Mouse (Mus musculus): ENCODE data around the gene Ssbp2. TPM values are rescaled to one million over a fixed set of nuclear protein-coding genes. Genes with fewer than 3 reads are reported as not detected.

The Ssbp2 gene
- polyA plus RNA-seq, 1 experiment, result 7.2 TPM

GRCm38 (mm10) chr13:91460621-91461284 lies 670 bp downstream of the Ssbp2 start:
- H3K36me3 ChIP-seq (ENCODE audit: control insufficient read depth, insufficient read depth, low read length), result no peaks in the 10 kb centered on the region
- peak; percentile 85 to 96 for DNase-seq (ENCODE audit: low read depth in 1 of 2, low spot score in 2 of 2)
- peaks cover 10% of the 10 kb centered on the region for H3K27me3 ChIP-seq (ENCODE audit: control insufficient read depth, insufficient read depth, low read length)
- peak overlapping the region; percentile 82 for H3K27ac ChIP-seq (ENCODE audit: insufficient read depth, low read length)
- peak overlapping the region; percentile 97 for H3K4me3 ChIP-seq (ENCODE audit: extremely low read depth, insufficient read depth, insufficient read length)
- peak; percentile 17; the same call in 1 of the 2 replicates for TF ChIP-seq POLR2A (IDR thresholded peaks at IDR 0.05; ENCODE audit: low read depth, low read length)
- no peak for TF ChIP-seq CTCF (IDR thresholded peaks at IDR 0.05; ENCODE audit: extremely low read depth, insufficient read depth, insufficient read length, insufficient replicate concordance)
- H3K4me1 ChIP-seq (ENCODE audit: control insufficient read depth, insufficient read depth, insufficient read length), result no peaks in the 10 kb centered on the region; the same call in 1 of the 2 replicates
- under 1% methylated on average over 53 of the region's 70 CpGs for WGBS

DNA sequence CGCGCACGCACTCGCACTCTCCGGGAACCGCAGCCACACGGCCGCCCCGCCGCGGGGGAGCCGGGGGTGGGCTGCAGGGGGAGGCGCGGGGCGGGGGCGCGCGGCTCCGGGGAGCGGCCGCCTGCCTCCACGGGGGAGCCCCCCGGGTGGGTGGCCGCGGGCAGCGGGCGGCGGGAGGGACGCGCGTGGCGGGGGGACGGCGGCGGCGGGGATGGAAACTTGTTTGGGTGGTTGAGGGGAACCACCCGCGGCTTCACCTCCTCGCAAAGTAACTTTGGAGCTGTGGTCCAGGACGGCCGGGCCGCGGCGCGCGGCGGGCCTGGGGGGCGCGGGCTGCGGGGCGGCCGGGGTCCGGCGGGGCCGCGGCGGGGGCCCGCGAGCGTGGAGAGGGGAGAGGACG lies 1.2 kb downstream of the Ssbp2 start:
- WGBS, result 2% methylated on average over 37 of the region's 61 CpGs
- DNase-seq (ENCODE audit: low read depth in 1 of 2, low spot score in 2 of 2), result no peak
- no peaks in the 10 kb centered on the region for H3K36me3 ChIP-seq (ENCODE audit: control insufficient read depth, insufficient read depth, low read length)
- H3K4me3 ChIP-seq (ENCODE audit: extremely low read depth, insufficient read depth, insufficient read length), result peak overlapping the region; percentile 97
- peaks cover 10% of the 10 kb centered on the region for H3K27me3 ChIP-seq (ENCODE audit: control insufficient read depth, insufficient read depth, low read length)
- H3K27ac ChIP-seq (ENCODE audit: insufficient read depth, low read length), result no peak overlapping the region
- TF ChIP-seq CTCF (IDR thresholded peaks at IDR 0.05; ENCODE audit: extremely low read depth, insufficient read depth, insufficient read length, insufficient replicate concordance) (no peak), POLR2A (IDR thresholded peaks at IDR 0.05; ENCODE audit: low read depth, low read length) (no peak)
- H3K4me1 ChIP-seq (ENCODE audit: control insufficient read depth, insufficient read depth, insufficient read length), result no peaks in the 10 kb centered on the region; the same call in 1 of the 2 replicates

DNA sequence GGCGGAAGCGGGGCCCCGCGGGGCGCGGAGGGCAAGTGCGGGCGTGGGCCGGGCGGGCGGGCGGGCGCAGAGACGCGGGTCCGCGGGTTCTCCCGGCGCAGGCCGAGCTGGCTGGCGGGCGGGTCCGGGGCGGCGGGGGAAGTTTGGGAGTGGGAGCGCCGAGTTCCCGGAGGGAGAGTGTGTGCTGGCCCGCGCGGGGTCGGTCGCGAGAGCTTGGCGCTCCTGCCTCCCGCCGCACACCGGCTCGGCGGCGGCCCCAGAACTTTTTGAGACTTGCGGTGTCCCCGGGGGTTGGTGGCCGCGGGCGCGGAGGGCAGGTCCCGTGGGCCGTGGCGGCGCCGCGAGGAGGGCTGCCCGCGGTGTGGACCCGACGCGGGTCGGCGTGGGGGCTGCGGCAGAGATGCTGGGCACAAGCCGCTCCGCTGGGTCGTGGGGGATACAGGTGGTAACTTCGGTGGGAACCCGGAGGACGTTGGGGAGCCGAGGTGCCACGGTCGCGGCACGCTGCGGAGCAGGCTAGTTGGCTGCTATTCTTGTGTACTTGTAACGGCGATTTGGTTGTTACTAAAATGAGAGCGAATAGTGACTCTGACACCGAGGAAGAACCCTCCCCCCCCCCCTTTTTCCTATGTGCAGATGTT lies 1.7 kb downstream of the Ssbp2 start:
- DNase-seq (ENCODE audit: low read depth in 1 of 2, low spot score in 2 of 2), result peak in 1 of 2 experiments; percentile 29
- H3K36me3 ChIP-seq (ENCODE audit: control insufficient read depth, insufficient read depth, low read length), result no peaks in the 10 kb centered on the region
- peak overlapping the region; percentile 97 for H3K4me3 ChIP-seq (ENCODE audit: extremely low read depth, insufficient read depth, insufficient read length)
- no peak overlapping the region for H3K27ac ChIP-seq (ENCODE audit: insufficient read depth, low read length)
- H3K27me3 ChIP-seq (ENCODE audit: control insufficient read depth, insufficient read depth, low read length), result peaks cover 10% of the 10 kb centered on the region
- H3K4me1 ChIP-seq (ENCODE audit: control insufficient read depth, insufficient read depth, insufficient read length), result no peaks in the 10 kb centered on the region; the same call in 1 of the 2 replicates
- TF ChIP-seq CTCF (IDR thresholded peaks at IDR 0.05; ENCODE audit: extremely low read depth, insufficient read depth, insufficient read length, insufficient replicate concordance), result no peak
- WGBS, result under 1% methylated on average over 65 of the region's 77 CpGs

GRCm38 (mm10) chr13:91462395-91462794 lies 2.3 kb downstream of the Ssbp2 start:
- Histone ChIP-seq H3K4me3 (ENCODE audit: extremely low read depth, insufficient read depth, insufficient read length) (no peak overlapping the region), H3K4me1 (ENCODE audit: control insufficient read depth, insufficient read depth, insufficient read length) (no peaks in the 10 kb centered on the region; the same call in 1 of the 2 replicates), H3K27ac (ENCODE audit: insufficient read depth, low read length) (no peak overlapping the region), H3K36me3 (ENCODE audit: control insufficient read depth, insufficient read depth, low read length) (no peaks in the 10 kb centered on the region), H3K27me3 (ENCODE audit: control insufficient read depth, insufficient read depth, low read length) (peaks cover 10% of the 10 kb centered on the region)
- no peak for DNase-seq (ENCODE audit: low read depth in 1 of 2, low spot score in 2 of 2)
- TF ChIP-seq POLR2A (IDR thresholded peaks at IDR 0.05; ENCODE audit: low read depth, low read length), result no peak
- TF ChIP-seq CTCF (IDR thresholded peaks at IDR 0.05; ENCODE audit: extremely low read depth, insufficient read depth, insufficient read length, insufficient replicate concordance), result no peak
- 8% methylated on average over 2 of the region's 2 CpGs for WGBS

DNA sequence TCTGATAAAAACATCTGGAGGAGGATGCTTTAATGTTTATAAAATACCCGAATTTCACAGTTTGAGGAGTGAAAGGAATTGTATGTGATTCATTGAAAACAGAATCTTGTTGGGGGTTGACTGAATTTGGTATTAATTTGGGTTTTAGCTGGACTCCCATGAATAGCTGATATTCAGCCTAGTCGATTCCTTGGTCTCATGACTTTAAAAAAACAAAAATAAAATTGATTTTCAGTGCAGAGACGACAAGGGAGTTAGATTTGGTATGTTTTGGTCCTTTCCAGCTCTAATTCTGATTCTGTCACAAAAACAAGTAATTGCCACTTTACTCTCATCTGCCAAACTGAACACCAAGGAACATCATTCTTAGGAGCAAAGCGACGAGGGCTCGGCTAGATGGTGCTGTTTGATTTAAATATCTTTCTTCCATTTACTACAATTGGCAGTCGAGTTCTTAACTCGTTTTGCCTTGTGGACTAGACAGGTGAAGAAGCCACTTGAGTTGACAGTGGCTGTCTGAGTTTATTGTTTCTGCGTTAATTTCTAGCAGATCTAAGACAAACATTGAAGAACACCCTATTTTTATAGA lies 2.9 kb downstream of the Ssbp2 start:
- Histone ChIP-seq H3K36me3 (ENCODE audit: control insufficient read depth, insufficient read depth, low read length) (no peaks in the 10 kb centered on the region), H3K4me3 (ENCODE audit: extremely low read depth, insufficient read depth, insufficient read length) (no peak overlapping the region), H3K4me1 (ENCODE audit: control insufficient read depth, insufficient read depth, insufficient read length) (no peaks in the 10 kb centered on the region; the same call in 1 of the 2 replicates), H3K27me3 (ENCODE audit: control insufficient read depth, insufficient read depth, low read length) (peaks cover 10% of the 10 kb centered on the region), H3K27ac (ENCODE audit: insufficient read depth, low read length) (no peak overlapping the region)
- TF ChIP-seq POLR2A (IDR thresholded peaks at IDR 0.05; ENCODE audit: low read depth, low read length) (no peak), CTCF (IDR thresholded peaks at IDR 0.05; ENCODE audit: extremely low read depth, insufficient read depth, insufficient read length, insufficient replicate concordance) (no peak; the same call in 1 of the 2 replicates)
- 20% methylated on average over 9 of the region's 9 CpGs for WGBS
- DNase-seq (ENCODE audit: low read depth in 1 of 2, low spot score in 2 of 2), result no peak

DNA sequence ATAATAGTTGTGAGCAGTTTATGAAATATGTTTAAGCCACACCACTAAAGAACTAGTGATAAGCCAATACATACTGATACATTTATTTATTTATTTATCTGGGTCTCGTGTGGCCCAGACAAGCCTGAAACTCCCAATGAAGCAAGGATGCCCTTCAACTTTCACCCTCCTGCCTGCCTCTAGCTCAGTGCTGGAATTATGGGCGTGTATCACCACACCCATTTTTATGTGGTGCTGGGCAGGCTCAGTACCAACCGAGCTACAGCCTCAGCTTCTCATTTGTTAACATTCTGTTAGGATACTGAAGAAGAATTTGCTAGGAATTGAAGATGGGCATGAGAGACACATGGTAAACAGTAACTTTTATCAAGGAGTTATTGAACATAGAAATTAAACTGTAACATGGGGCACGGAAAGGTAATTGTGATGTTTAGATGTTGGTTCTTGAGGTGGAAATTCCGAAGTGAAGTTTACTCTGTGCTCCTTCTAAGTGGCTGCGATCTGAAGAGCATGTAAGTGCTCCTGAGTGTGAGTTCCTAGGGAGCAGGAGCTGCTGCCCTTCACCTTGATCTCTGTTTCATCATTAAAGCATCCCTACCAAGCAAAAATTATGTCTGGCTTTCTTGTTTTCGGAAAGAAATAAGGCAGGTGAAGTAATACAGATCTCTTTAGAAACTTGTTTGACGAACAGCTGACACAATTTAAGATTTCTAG lies 5.1 kb downstream of the Ssbp2 start:
- no peak for DNase-seq (ENCODE audit: low read depth in 1 of 2, low spot score in 2 of 2)
- WGBS, result 85% methylated on average over 8 of the region's 8 CpGs
- no peak overlapping the region for H3K4me3 ChIP-seq (ENCODE audit: extremely low read depth, insufficient read depth, insufficient read length)

More for the DNA sequence above, 5.1 kb downstream of the Ssbp2 start:
- Histone ChIP-seq H3K36me3 (ENCODE audit: control insufficient read depth, insufficient read depth, low read length) (no peaks in the 10 kb centered on the region), H3K27ac (ENCODE audit: insufficient read depth, low read length) (no peak overlapping the region), H3K4me1 (ENCODE audit: control insufficient read depth, insufficient read depth, insufficient read length) (no peaks in the 10 kb centered on the region), H3K27me3 (ENCODE audit: control insufficient read depth, insufficient read depth, low read length) (peaks cover 10% of the 10 kb centered on the region)
- no peak for TF ChIP-seq CTCF (IDR thresholded peaks at IDR 0.05; ENCODE audit: extremely low read depth, insufficient read depth, insufficient read length, insufficient replicate concordance)
- TF ChIP-seq POLR2A (IDR thresholded peaks at IDR 0.05; ENCODE audit: low read depth, low read length), result no peak

Measured in spleen, adult 2 months (tissue).